Mouse (Mus musculus): ENCODE data around the gene Camsap2.

GRCm38 (mm10) chr1:136333512-136333911, 12.4 kb downstream of the Camsap2 start:
- TF ChIP-seq CTCF (IDR thresholded peaks at IDR 0.05; ENCODE audit: extremely low read depth, insufficient read length, insufficient replicate concordance, low read depth, low read length): no peak
- no peak for TF ChIP-seq POLR2A (IDR thresholded peaks at IDR 0.05; ENCODE audit: low read depth, low read length)

All from small intestine, adult 2 months (tissue).